Mouse (Mus musculus) lung, embryonic 14.5 days (tissue): ENCODE results near the gene Eml2. TPM values are rescaled to one million over a fixed set of nuclear protein-coding genes. Genes with fewer than 3 reads are reported as not detected.
A peak's percentile ranks its signal among the peaks of the same experiment; 100 is the strongest.

Experiments used
- ATAC-seq: fragments of 200-750 bp; cut with Nextera tagmentation; 2 replicates; pipeline ENCODE4 v1.8.0; 2017; ENCODE audit warnings: mild to moderate bottlenecking, moderate TSS enrichment, moderate library complexity; ENCODE audit not compliant: insufficient read depth
- DNase-seq: peaks from one replicate; pipeline ENCODE4 v3.0.0-alpha.2; 2015
- H3K27ac ChIP-seq: fragments of 300-500 bp; sonication (generic); 2 replicates; pipeline ENCODE4 v1.5.1; 2014; ENCODE audit warnings: low read depth, mild to moderate bottlenecking, moderate library complexity
- H3K27me3 ChIP-seq: fragments of 300-500 bp; sonication (generic); 2 replicates; pipeline ENCODE4 v1.6.1; 2014; ENCODE audit warnings: low read length, control low read depth; ENCODE audit not compliant: insufficient read depth
- H3K36me3 ChIP-seq: fragments of 300-500 bp; sonication (generic); 2 replicates; pipeline ENCODE4 v1.6.1; 2014; ENCODE audit warnings: control low read depth; ENCODE audit not compliant: insufficient read depth
- H3K4me1 ChIP-seq: fragments of 300-500 bp; sonication (generic); 2 replicates; pipeline ENCODE4 v1.6.1; 2014; ENCODE audit warnings: antibody characterized with exemption, control low read depth; ENCODE audit not compliant: insufficient read depth
- H3K4me2 ChIP-seq: fragments of 300-500 bp; sonication (generic); 2 replicates; pipeline ENCODE4 v1.6.1; 2014; ENCODE audit warnings: mild to moderate bottlenecking
- H3K4me3 ChIP-seq: fragments of 300-500 bp; sonication (generic); 2 replicates; pipeline ENCODE4 v1.5.1; 2014; ENCODE audit warnings: low read depth, low read length
- H3K9ac ChIP-seq: fragments of 300-500 bp; sonication (generic); 2 replicates; pipeline ENCODE4 v1.6.1; 2014
- H3K9me3 ChIP-seq: fragments of 300-500 bp; sonication (generic); 2 replicates; pipeline ENCODE4 v1.6.1; 2016; ENCODE audit warnings: low read depth, low read length, control low read depth
- CTCF ChIP-seq: IDR thresholded peaks from 2 replicates; pipeline ENCODE4 v1.5.1; 2016; ENCODE audit warnings: antibody characterized with exemption, low read depth
- WGBS: fragments of 180-500 bp; shearing (Covaris S2); extraction: QIAGEN DNeasy Blood & Tissue Kit; methylation state at CpG from one replicate; pipeline ENCODE4 v1.1.7; 2014; 5-methylcytosine and 5-hydroxymethylcytosine counted together
- polyA plus RNA-seq: library from polyadenylated mRNA; unstranded; fragments of >200 nt; fragmentation: Nextera tagmentation; extraction: Ambion mirVana; gene quantifications from 2 replicates; pipeline ENCODE4 v1.2.1, GENCODE M21; 2014

The Eml2 gene
- polyA plus RNA-seq, 1 experiment from 2014 or later = 2.7 TPM

DNA sequence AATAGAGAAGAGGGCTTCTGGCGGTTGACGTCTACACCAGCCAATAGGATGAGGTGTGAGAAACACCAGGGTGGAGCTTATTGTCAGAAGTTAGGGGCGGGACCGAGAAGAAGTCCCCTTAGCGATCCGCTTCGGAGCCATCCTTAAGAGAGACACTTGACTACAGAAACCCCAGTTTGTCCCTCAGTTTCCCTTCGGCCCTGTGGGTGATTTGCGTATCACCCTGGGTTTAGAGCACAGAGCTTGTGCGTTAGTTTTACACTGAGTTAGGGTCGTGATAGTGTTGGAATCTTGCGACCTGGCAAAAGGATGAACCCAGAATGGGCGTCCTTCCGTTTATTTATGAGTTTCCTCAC is 52.5 kb downstream of the Eml2 start:
- Histone ChIP-seq H3K4me1 (peaks cover 14% of the 10 kb centered on the region), H3K27me3 (no peaks in the 10 kb centered on the region), H3K9ac (peak overlapping the region; percentile 76), H3K36me3 (no peaks in the 10 kb centered on the region), H3K9me3 (no peaks in the 10 kb centered on the region), H3K27ac (peak overlapping the region; percentile 82), H3K4me2 (peak overlapping the region; percentile 95), H3K4me3 (peak overlapping the region; percentile 70)
- no peak for DNase-seq
- ATAC-seq = no peak
- WGBS = 1% methylated on average over 14 of the region's 14 CpGs
- TF ChIP-seq CTCF = no peak

DNA sequence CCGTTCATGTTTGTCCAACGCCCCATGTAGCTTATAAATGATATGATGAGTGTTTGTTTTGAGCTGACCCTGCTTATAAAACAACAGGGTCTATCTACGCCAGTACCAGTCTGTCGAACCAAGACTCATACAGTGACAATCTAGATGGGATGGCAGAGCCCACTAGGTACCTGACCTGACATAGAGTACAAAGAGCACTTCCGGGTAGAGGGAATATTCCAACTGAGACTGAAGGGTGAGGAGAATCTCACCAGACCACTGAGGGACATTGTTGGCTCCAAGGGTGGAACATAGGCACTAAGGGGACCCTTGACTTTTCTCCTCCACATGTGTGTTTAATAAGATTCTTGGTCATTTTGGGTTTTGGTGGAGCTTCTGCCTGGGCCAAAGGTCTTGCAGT is 53.2 kb downstream of the Eml2 start:
- Histone ChIP-seq H3K4me1 (peaks cover 14% of the 10 kb centered on the region), H3K4me3 (peak overlapping the region; percentile 70), H3K36me3 (no peaks in the 10 kb centered on the region), H3K9me3 (no peaks in the 10 kb centered on the region), H3K9ac (peak overlapping the region; percentile 76), H3K4me2 (peak overlapping the region; percentile 95), H3K27ac (peak overlapping the region; percentile 82), H3K27me3 (no peaks in the 10 kb centered on the region)
- ATAC-seq (no peak), DNase-seq (no peak)
- no peak for TF ChIP-seq CTCF
- WGBS = 27% methylated on average over 5 of the region's 5 CpGs

DNA sequence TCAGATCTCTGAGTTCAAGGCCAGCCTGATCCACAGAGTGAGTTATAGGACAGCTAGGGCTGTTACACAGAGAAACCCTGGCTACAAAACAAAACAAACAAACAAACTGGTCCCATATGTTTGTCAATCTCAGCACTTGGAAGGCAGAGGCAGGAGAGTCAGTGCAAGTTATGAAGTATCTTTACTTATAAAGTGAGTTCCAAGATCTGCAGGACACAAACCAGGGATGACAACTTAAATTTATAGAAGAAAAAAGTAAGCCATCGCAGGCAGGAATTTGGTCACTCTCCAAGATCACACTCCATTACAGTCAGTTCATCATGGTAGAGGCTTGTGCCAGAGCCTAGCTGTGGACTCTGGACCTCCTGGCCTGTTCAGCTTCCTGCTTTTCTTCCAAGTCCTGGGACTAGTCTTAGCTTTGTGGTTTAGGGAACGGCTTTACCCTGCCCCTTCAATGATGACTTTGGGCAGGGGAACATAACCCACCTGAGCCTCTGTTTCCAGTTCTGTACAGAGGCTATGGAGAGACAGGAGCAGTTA is 53.9 kb downstream of the Eml2 start:
- TF ChIP-seq CTCF = no peak
- Histone ChIP-seq H3K4me2 (peak overlapping the region; percentile 95), H3K9me3 (no peaks in the 10 kb centered on the region), H3K27me3 (no peaks in the 10 kb centered on the region), H3K36me3 (no peaks in the 10 kb centered on the region), H3K4me3 (no peak overlapping the region), H3K27ac (no peak overlapping the region), H3K4me1 (peaks cover 14% of the 10 kb centered on the region), H3K9ac (no peak overlapping the region)
- DNase-seq (no peak), ATAC-seq (no peak)
- 74% methylated on average over 2 of the region's 2 CpGs for WGBS

DNA sequence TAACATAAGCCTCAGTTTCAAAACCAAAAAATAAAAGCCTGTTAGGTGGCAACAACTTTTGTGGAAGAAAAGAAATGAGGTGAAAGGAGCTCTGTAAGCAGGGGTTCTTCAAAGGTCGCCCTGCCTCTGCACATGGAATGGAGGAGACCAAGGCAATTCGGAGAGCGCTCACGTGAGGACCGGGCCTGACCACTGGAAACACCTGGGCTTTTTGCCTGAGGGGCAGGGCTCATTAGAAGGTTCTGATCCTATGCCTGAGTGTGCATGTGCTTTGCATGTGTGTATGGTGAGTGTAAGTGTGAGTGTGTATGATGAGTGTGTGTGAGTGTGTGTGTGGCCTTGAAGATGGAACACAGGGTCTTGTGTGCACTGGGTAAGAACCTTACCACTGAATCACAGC is 54.7 kb downstream of the Eml2 start:
- H3K36me3 ChIP-seq = no peaks in the 10 kb centered on the region
- DNase-seq (no peak), ATAC-seq (no peak)
- peaks cover 14% of the 10 kb centered on the region for H3K4me1 ChIP-seq
- no peak for TF ChIP-seq CTCF
- no peak overlapping the region for H3K4me3 ChIP-seq
- no peak overlapping the region for H3K9ac ChIP-seq
- H3K9me3 ChIP-seq = no peaks in the 10 kb centered on the region
- no peak overlapping the region for H3K4me2 ChIP-seq
- no peak overlapping the region for H3K27ac ChIP-seq
- H3K27me3 ChIP-seq = no peaks in the 10 kb centered on the region
- WGBS = 92% methylated on average over 5 of the region's 5 CpGs

DNA sequence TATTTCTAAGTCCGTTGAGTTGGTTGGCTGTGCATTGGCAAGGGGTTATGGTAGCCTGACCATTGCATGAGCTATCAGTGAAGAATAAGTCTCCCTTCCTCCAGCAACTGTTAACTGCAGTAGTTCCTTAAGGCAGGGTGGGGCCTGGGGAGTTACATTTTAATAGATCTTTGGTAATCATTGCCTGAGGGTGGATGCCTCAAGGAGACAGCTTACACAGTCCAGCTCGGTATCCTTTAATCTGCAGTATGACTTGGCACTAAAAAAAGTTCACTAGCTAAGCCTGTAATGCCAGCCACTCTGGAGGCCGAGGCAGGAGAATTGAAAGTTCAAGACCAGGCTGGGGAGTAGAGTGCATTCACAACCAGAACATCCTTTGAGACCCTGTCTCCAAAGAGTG is 55.6 kb downstream of the Eml2 start:
- ATAC-seq = no peak
- Histone ChIP-seq H3K36me3 (no peaks in the 10 kb centered on the region), H3K4me3 (no peak overlapping the region), H3K4me1 (peaks cover 12% of the 10 kb centered on the region), H3K27me3 (no peaks in the 10 kb centered on the region), H3K4me2 (no peak overlapping the region), H3K9me3 (no peaks in the 10 kb centered on the region), H3K9ac (no peak overlapping the region), H3K27ac (no peak overlapping the region)
- TF ChIP-seq CTCF = no peak
- 91% methylated on average over 3 of the region's 3 CpGs for WGBS
- DNase-seq = no peak

DNA sequence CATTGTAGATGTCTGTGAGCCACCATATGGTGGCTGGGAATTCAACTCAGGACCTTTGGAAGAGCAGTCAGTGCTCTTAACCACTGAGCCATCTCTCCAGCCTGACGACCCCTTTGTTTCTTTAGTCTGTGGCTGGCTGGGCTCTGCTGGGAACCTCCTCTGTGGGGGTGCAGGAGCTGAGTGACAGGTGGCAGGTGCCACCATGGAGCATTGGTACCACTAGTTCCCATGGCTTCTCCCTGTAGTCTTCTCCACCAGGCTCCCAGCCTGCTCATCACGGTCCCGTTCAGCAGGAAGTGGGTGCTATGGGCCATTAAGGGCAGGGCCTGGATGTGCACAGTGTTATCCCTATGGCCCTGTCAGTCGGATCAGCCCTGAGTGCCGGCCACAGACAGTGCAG is 58.4 kb downstream of the Eml2 start:
- no peak for ATAC-seq
- no peak for DNase-seq
- Histone ChIP-seq H3K4me3 (no peak overlapping the region), H3K9ac (no peak overlapping the region), H3K27me3 (no peaks in the 10 kb centered on the region), H3K27ac (no peak overlapping the region), H3K4me1 (peaks cover 5% of the 10 kb centered on the region; the same call in 1 of the 2 replicates), H3K36me3 (no peaks in the 10 kb centered on the region), H3K9me3 (no peaks in the 10 kb centered on the region), H3K4me2 (no peak overlapping the region)
- 77% methylated on average over 5 of the region's 5 CpGs for WGBS
- no peak for TF ChIP-seq CTCF

DNA sequence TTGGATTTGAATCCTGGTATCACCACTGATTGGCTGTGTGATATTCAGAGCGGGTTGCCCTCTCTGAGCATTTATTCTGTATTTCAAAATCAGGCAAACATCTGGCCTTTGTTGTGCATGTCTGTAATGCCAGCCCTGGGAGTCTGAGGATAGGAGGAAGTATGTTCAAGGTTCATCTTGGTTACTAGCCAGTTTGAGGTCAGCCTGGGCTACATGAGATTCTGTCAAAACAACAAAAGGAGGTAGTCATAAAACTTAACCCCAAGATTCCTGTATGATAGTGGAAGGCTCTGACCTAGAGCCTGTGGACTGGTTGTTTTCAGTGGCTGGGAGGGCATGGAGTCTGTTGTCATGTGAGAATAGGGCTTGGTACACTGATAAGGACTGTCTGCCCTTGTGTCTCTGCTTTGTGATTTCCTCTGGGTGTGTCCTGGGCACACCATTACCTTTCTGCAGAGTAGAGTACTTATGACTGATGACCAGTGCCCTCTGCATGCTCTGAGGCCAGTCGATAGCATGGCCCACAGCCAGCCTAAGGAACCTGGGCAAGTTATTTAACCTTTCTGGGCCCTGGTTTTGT is 59.0 kb downstream of the Eml2 start:
- H3K4me2 ChIP-seq = no peak overlapping the region
- no peaks in the 10 kb centered on the region for H3K36me3 ChIP-seq
- H3K4me3 ChIP-seq = no peak overlapping the region
- no peaks in the 10 kb centered on the region for H3K9me3 ChIP-seq
- H3K9ac ChIP-seq = no peak overlapping the region
- H3K27me3 ChIP-seq = no peaks in the 10 kb centered on the region
- no peak for DNase-seq
- 86% methylated on average over 2 of the region's 2 CpGs for WGBS
- no peak for TF ChIP-seq CTCF
- H3K27ac ChIP-seq = no peak overlapping the region
- no peaks in the 10 kb centered on the region for H3K4me1 ChIP-seq
- no peak for ATAC-seq
